Mouse (Mus musculus): Measurements from ENCODE around the gene Fbln1.

Fbln1 gene

DNA sequence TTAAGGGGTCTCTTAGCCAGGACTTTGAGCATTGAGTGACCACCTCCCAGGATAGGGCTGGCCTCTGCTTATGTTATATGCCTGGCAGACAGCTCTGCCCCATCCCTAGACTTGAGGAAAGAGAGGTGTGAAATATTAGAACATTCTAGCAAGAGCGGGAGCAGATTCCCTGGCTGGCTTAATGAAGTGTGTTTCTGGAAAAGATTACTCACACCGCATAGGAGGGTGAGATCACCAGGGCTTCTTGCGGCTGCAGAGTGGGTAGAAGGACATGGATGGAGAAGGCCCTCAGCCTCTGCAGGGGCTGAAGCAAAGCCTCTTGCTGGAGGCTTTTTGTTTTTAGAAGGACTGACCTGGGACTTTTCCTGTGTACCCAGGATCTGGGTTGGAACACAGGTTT, 19.9 kb downstream of the Fbln1 start:
- H3K36me3 ChIP-seq (ENCODE audit: insufficient read depth, low read length), result peaks cover 95% of the 10 kb centered on the region
- H3K4me1 ChIP-seq (replicated peaks; ENCODE audit: low read depth, low read length), result peaks cover 77% of the 10 kb centered on the region
- TF ChIP-seq NANOG (IDR thresholded peaks at IDR 0.05; ENCODE audit: borderline replicate concordance, low read length) (no peak), CTCF (conservative IDR thresholded peaks at IDR 0.05; ENCODE audit: low read length) (no peak), POU5F1 (IDR thresholded peaks at IDR 0.05; ENCODE audit: borderline replicate concordance, low read length) (no peak)
- H3K27me3 ChIP-seq (ENCODE audit: insufficient read depth, low read length), result no peaks in the 10 kb centered on the region
- H3K9me3 ChIP-seq (ENCODE audit: low read length), result no peaks in the 10 kb centered on the region
- H3K4me3 ChIP-seq (replicated peaks; ENCODE audit: low read length), result no peak overlapping the region

DNA sequence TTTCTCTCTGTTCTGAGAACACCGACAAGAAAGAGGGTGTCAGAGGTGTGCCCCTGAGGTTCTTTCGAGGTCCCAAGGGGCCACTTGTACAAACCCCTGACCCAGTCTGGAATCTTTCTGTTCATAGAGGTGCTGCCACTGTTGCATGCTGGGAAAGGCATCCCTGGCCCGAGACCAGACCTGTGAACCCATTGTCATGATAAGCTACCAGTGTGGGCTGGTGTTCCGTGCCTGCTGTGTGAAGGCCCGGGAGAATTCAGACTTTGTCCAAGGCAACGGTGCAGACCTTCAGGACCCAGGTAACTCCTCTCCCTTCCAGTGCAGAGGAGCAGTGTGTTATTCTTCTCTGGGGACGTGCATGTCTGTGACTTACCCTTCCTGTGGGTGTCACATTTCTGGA, 21.1 kb downstream of the Fbln1 start:
- Histone ChIP-seq H3K4me3 (replicated peaks; ENCODE audit: low read length) (peak overlapping the region; percentile 5; the same call in 1 of the 2 replicates), H3K27me3 (ENCODE audit: insufficient read depth, low read length) (no peaks in the 10 kb centered on the region)
- TF ChIP-seq POU5F1 (IDR thresholded peaks at IDR 0.05; ENCODE audit: borderline replicate concordance, low read length), result no peak
- TF ChIP-seq CTCF (conservative IDR thresholded peaks at IDR 0.05; ENCODE audit: low read length), result no peak
- TF ChIP-seq NANOG (IDR thresholded peaks at IDR 0.05; ENCODE audit: borderline replicate concordance, low read length), result no peak

GRCm38 (mm10) chr15:85228568-85228967, 22.8 kb downstream of the Fbln1 start:
- Histone ChIP-seq H3K36me3 (ENCODE audit: insufficient read depth, low read length) (peaks cover 91% of the 10 kb centered on the region), H3K27me3 (ENCODE audit: insufficient read depth, low read length) (no peaks in the 10 kb centered on the region), H3K9me3 (ENCODE audit: low read length) (no peaks in the 10 kb centered on the region), H3K4me1 (replicated peaks; ENCODE audit: low read depth, low read length) (peaks cover 84% of the 10 kb centered on the region), H3K4me3 (replicated peaks; ENCODE audit: low read length) (no peak overlapping the region)
- TF ChIP-seq POU5F1 (IDR thresholded peaks at IDR 0.05; ENCODE audit: borderline replicate concordance, low read length), result no peak
- TF ChIP-seq CTCF (conservative IDR thresholded peaks at IDR 0.05; ENCODE audit: low read length), result no peak
- no peak for TF ChIP-seq NANOG (IDR thresholded peaks at IDR 0.05; ENCODE audit: borderline replicate concordance, low read length)

More for the DNA sequence above, 21.1 kb downstream of the Fbln1 start:
- peaks cover 96% of the 10 kb centered on the region for H3K36me3 ChIP-seq (ENCODE audit: insufficient read depth, low read length)
- H3K9me3 ChIP-seq (ENCODE audit: low read length), result no peaks in the 10 kb centered on the region
- peaks cover 77% of the 10 kb centered on the region for H3K4me1 ChIP-seq (replicated peaks; ENCODE audit: low read depth, low read length)

DNA sequence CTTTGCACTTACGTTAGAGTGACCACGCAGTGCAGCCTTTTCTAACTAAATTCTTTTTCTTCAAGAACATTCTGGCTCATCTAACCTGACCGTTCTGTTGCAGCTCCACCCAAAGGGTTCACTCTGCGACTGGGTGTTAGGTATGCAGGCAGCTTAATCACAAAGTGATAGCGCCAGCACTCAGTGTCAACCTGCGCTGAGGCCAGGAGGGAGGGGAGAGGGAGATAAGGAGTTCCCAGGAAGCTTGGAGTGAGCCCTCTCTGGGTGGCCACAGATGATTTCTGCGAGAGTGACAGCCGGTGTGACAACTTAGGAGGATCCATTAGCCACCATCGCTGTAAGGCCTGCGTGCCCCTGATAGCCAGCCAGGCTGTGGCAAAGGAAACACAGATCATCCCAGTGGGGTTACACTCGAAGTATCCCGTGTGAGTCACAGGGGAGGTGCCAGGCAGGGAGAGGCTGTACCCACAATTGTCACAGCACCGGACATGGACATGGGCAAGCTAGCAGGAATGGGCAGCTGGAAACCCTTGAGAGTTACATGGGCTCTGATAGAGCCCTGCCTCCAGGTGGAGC, 24.3 kb downstream of the Fbln1 start:
- Histone ChIP-seq H3K4me1 (replicated peaks; ENCODE audit: low read depth, low read length) (peaks cover 89% of the 10 kb centered on the region), H3K4me3 (replicated peaks; ENCODE audit: low read length) (no peak overlapping the region), H3K9me3 (ENCODE audit: low read length) (no peaks in the 10 kb centered on the region), H3K27me3 (ENCODE audit: insufficient read depth, low read length) (no peaks in the 10 kb centered on the region), H3K36me3 (ENCODE audit: insufficient read depth, low read length) (peaks cover 88% of the 10 kb centered on the region)
- TF ChIP-seq CTCF (conservative IDR thresholded peaks at IDR 0.05; ENCODE audit: low read length), result no peak
- TF ChIP-seq POU5F1 (IDR thresholded peaks at IDR 0.05; ENCODE audit: borderline replicate concordance, low read length), result no peak
- no peak for TF ChIP-seq NANOG (IDR thresholded peaks at IDR 0.05; ENCODE audit: borderline replicate concordance, low read length)

GRCm38 (mm10) chr15:85230613-85231012, 24.9 kb downstream of the Fbln1 start:
- TF ChIP-seq POU5F1 (IDR thresholded peaks at IDR 0.05; ENCODE audit: borderline replicate concordance, low read length) (no peak), CTCF (conservative IDR thresholded peaks at IDR 0.05; ENCODE audit: low read length) (no peak), NANOG (IDR thresholded peaks at IDR 0.05; ENCODE audit: borderline replicate concordance, low read length) (no peak)
- H3K27me3 ChIP-seq (ENCODE audit: insufficient read depth, low read length), result no peaks in the 10 kb centered on the region
- H3K36me3 ChIP-seq (ENCODE audit: insufficient read depth, low read length), result peaks cover 88% of the 10 kb centered on the region
- no peaks in the 10 kb centered on the region for H3K9me3 ChIP-seq (ENCODE audit: low read length)
- no peak overlapping the region for H3K4me3 ChIP-seq (replicated peaks; ENCODE audit: low read length)
- H3K4me1 ChIP-seq (replicated peaks; ENCODE audit: low read depth, low read length), result peaks cover 87% of the 10 kb centered on the region

- no peaks in the 10 kb centered on the region for H3K9me3 ChIP-seq (ENCODE audit: low read length)
- no peaks in the 10 kb centered on the region for H3K27me3 ChIP-seq (ENCODE audit: insufficient read depth, low read length)
- peaks cover 76% of the 10 kb centered on the region for H3K4me1 ChIP-seq (replicated peaks; ENCODE audit: low read depth, low read length)
- peaks cover 89% of the 10 kb centered on the region for H3K36me3 ChIP-seq (ENCODE audit: insufficient read depth, low read length)
- TF ChIP-seq POU5F1 (IDR thresholded peaks at IDR 0.05; ENCODE audit: borderline replicate concordance, low read length), result no peak
- peak; percentile 99 for TF ChIP-seq CTCF (conservative IDR thresholded peaks at IDR 0.05; ENCODE audit: low read length)
- H3K4me3 ChIP-seq (replicated peaks; ENCODE audit: low read length), result no peak overlapping the region
Observed at GRCm38 (mm10) chr15:85231443-85232255, 25.9 kb downstream of the Fbln1 start.

GRCm38 (mm10) chr15:85232256-85232535, 26.4 kb downstream of the Fbln1 start:
- H3K9me3 ChIP-seq (ENCODE audit: low read length), result no peaks in the 10 kb centered on the region
- TF ChIP-seq POU5F1 (IDR thresholded peaks at IDR 0.05; ENCODE audit: borderline replicate concordance, low read length) (no peak), CTCF (conservative IDR thresholded peaks at IDR 0.05; ENCODE audit: low read length) (no peak), NANOG (IDR thresholded peaks at IDR 0.05; ENCODE audit: borderline replicate concordance, low read length) (no peak)
- H3K27me3 ChIP-seq (ENCODE audit: insufficient read depth, low read length), result no peaks in the 10 kb centered on the region
- H3K36me3 ChIP-seq (ENCODE audit: insufficient read depth, low read length), result peaks cover 90% of the 10 kb centered on the region
- peaks cover 71% of the 10 kb centered on the region for H3K4me1 ChIP-seq (replicated peaks; ENCODE audit: low read depth, low read length)
- H3K4me3 ChIP-seq (replicated peaks; ENCODE audit: low read length), result no peak overlapping the region

DNA sequence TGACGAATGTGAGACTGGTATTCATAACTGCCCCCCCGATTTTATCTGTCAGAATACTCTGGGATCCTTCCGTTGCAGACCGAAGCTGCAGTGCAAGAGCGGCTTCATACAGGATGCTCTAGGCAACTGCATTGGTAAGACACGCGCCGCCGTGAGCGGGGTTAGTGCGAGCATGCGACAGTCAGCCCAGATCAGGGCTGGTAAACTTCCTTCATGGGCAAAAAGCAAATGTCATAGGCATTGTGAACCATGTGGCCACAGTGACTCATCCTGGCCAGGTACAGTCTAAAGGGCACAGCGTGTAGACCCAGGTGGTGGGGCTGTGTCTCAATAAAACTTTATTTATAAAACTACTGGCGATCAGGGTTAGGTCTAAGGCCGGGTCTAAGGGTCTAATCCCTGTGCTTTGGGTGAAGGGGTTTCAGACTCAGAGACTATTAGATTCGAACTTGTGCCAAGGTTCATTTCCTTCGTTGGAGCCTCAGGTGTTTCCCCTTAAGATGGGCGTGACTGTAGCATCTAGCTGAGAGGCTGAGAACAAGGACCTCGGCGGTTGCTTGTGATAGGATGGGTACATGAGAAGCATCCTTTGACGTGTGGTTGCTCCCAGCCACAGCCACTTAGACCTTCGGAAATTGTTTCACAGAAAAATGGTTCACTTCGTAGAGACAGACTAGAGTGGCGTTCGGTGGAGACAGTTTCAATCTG, 26.9 kb downstream of the Fbln1 start:
- H3K27me3 ChIP-seq (ENCODE audit: insufficient read depth, low read length), result no peaks in the 10 kb centered on the region
- TF ChIP-seq NANOG (IDR thresholded peaks at IDR 0.05; ENCODE audit: borderline replicate concordance, low read length) (no peak), POU5F1 (IDR thresholded peaks at IDR 0.05; ENCODE audit: borderline replicate concordance, low read length) (no peak), CTCF (conservative IDR thresholded peaks at IDR 0.05; ENCODE audit: low read length) (no peak)

More for the DNA sequence above, 26.9 kb downstream of the Fbln1 start:
- Histone ChIP-seq H3K9me3 (ENCODE audit: low read length) (no peaks in the 10 kb centered on the region), H3K4me3 (replicated peaks; ENCODE audit: low read length) (peak overlapping the region; percentile 4; the same call in 1 of the 2 replicates), H3K4me1 (replicated peaks; ENCODE audit: low read depth, low read length) (peaks cover 66% of the 10 kb centered on the region), H3K36me3 (ENCODE audit: insufficient read depth, low read length) (peaks cover 91% of the 10 kb centered on the region)

Data from E14TG2a.4 (cell line).